Mouse (Mus musculus) gastrocnemius, adult 18-20 months (tissue): ENCODE measurements around the gene Hoxa1. TPM values are rescaled to one million over a fixed set of nuclear protein-coding genes. Genes with fewer than 3 reads are reported as not detected.

Experiments
- DNase-seq: peaks from one replicate; pipeline ENCODE4 v3.0.0; 2021; ENCODE audit warnings: low spot score
- total RNA-seq, 2 experiments: library from RNA; stranded (reverse); gene quantifications; 2 replicates each; pipeline ENCODE4 v1.2.3; 2021

The Hoxa1 gene
- total RNA-seq, 2 experiments from 2014 or later = 0.19 TPM; not detected in 1

GRCm38 (mm10) chr6:52190410-52190809, 32.3 kb upstream of the Hoxa1 start:
- no peak for DNase-seq

GRCm38 (mm10) chr6:52189909-52190308, 31.8 kb upstream of the Hoxa1 start:
- DNase-seq = no peak

DNA sequence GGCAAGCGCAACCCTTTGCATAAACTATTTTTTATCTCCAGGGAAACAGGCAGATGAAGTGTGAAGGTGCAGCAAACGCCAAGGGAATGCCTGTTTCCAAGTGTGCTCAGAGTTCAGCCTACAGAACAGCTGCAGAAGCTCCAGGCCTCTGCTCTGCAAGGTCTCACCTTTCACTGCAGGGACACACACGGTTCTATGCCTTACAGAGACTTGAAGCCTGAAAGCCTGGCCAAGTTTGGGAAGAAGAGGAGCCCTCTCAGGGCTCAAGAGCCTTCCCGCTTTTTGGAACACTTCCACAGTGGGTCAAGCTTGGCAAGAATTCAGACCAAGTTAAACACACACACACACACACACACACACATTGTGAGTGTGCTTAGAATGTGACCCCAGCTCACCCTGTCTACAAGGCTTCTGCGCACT, 31.1 kb upstream of the Hoxa1 start:
- DNase-seq = peak; percentile 73

- DNase-seq = no peak
These were observed 28.4 kb upstream of the Hoxa1 start for GRCm38 (mm10) chr6:52186500-52186899.

DNA sequence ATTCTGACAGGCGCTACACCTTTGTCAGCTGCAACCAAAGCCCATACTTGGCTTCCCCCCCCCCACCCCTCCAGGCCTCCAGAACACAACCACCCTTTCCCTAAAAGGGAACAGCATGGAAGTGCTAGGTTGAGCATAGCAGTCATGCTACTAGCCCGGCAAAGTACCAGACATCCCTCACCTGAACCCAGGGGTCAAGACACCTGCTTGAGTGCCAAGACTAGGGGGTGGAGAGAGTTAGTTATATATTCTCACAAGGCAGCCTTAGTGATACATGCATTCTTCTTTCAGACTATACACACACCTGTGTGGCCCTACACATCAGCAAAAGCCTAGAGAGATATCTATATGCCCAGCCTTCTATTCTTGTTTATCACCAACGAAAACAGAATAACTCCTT, 27.7 kb upstream of the Hoxa1 start:
- no peak for DNase-seq

DNA sequence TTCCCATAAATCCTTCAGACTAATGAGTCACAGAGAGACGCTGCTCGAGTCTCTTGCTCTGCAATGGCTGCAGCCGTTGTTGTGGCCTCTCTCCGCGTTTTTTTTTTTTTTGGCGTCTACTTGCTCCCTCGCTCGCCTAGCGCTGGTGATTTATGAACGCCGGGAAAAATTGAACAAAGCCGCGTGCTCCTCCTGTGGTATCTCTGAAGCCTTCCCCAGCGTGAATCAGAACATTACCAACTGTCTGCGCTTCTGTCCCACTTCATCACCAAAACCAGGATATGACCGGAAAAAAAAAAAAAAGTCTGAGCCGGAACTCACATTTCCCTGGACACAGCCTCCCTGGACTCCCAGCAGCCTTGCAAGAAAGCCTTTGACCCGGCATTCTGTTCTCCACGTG, 27.1 kb upstream of the Hoxa1 start:
- no peak for DNase-seq

GRCm38 (mm10) chr6:52184668-52185067, 26.6 kb upstream of the Hoxa1 start:
- no peak for DNase-seq

- no peak for DNase-seq
These were observed 25.4 kb upstream of the Hoxa1 start for GRCm38 (mm10) chr6:52183311-52184080.

- DNase-seq = no peak
These were observed 24.7 kb upstream of the Hoxa1 start for GRCm38 (mm10) chr6:52182793-52183192.

- no peak for DNase-seq
These were observed 23.9 kb upstream of the Hoxa1 start for GRCm38 (mm10) chr6:52182030-52182429.

DNA sequence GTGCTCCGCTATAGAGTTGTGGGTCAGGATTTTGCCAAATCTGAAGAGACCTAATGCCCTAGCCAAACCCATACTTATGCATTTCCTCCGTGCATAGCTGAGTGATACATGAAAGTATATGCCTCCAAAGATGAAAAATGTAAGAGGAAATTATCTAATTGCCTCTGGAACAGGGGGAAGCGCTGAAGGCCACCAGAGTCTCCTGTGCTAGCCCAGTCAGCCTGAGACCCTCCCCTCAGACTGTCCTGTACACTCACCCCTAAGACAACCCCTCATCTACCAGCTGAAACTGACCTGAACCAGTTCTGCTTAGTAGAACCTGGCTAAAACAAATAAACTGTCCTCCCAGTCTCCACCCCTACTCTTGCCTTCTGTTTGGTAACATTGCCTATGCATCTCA, 22.6 kb upstream of the Hoxa1 start:
- no peak for DNase-seq

GRCm38 (mm10) chr6:52180213-52180710, 22.1 kb upstream of the Hoxa1 start:
- DNase-seq = no peak

GRCm38 (mm10) chr6:52179690-52180089, 21.6 kb upstream of the Hoxa1 start:
- DNase-seq = no peak

DNA sequence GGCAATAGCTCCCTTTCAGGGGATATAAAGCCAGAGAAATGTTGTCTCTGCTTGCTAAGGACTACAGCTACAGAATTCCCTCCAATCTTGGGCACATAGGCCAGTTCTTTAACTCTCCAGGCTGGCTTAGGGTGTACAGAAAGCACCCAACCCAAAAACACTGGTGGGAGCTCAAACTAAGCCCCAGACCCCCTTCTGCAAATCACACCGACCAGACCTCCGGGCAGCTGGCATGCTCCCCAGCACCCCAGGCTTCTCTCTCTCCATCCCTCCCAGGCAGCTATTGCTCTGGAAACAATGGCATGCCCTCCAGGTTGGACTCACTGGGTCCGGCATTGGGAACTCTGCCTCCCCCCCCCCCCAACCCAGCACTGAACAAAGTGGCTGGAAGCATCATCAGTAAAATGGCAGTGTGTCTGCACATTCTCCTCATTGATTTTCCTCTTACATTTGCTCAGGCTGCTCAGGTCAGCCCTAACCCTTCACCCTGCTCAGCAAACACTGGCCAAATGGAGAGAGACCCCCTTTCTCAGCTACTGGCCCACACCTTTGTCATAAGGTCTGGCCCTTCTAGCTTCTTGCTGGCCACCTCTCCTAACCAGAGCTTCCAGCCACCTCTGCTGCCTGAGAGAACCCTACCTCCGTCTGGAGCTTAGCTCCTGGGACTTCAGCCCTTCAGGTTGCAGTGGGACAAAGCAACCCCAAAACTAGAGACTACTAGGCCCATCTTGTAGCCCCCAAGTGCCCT, 21.0 kb upstream of the Hoxa1 start:
- DNase-seq = no peak

- DNase-seq = no peak
These were observed 19.7 kb upstream of the Hoxa1 start for GRCm38 (mm10) chr6:52177806-52178205.

GRCm38 (mm10) chr6:52177061-52177735, 19.1 kb upstream of the Hoxa1 start, which contains the start of gene 5730596B20Rik:
5730596B20Rik (plus strand) TSS chr6:52177498.
- DNase-seq = no peak

DNA sequence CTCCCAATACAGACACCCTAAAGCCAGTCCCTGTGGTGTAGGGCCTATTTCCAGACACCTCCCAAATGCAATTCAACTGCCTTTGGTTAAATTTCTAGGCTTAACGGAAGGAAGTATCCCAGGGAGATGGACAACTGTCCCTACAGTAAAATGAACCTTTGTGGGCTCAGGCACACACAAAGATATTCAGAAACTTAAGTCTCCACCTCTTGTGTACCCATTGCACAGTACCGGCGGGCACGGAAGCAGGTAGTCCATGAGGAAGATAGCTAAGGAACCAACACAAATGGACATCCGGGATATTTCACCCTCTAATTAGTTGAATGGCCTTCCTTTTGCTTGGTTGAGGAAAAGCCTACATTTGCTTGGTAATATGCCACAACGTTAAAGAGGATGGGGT, 18.3 kb upstream of the Hoxa1 start:
- no peak for DNase-seq

- DNase-seq = no peak
These were observed 17.7 kb upstream of the Hoxa1 start for GRCm38 (mm10) chr6:52175864-52176263.

DNA sequence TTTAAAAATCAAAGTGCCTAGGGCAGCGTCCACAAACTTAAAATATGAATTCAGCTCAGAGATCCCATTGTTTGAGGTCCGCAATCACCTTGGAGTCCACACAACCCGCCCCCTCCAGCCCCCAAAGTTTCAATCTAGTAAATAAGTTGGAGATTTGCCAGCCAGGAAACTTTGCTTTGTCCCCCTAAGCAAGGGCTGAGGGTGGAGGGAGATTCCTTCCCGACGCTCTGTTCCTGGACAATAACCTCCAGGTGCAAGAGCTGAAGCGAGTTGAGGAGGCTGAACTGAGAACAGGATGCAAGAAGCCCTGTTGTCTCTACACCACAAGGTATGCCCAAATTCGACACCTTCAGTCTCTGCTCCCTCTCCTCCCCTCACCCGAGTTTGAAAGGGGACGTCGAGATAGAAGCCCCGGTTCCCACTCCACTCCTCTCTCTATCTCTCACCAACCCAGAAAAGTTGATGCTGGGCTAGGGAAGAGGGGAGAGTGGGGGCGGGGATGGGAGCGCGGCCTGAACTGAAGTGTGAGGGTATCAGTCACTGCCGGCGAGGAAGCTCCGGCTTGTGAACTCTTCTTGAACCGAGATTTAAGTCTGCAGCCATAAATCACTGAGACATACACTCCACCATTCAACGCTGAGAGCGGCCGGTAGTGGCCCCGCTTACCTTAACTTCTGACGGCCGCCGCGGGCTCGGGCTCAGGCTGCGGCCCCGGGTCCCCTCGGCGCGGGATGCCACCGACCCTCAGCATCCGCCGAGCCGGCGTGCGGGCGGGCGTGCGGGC, 17.0 kb upstream of the Hoxa1 start:
- DNase-seq = no peak

- DNase-seq = no peak
These were observed 15.5 kb upstream of the Hoxa1 start for GRCm38 (mm10) chr6:52173648-52174047.

GRCm38 (mm10) chr6:52172501-52172900, 14.4 kb upstream of the Hoxa1 start:
- peak; percentile 84 for DNase-seq
